Mouse (Mus musculus): ENCODE results near the gene Upf2. TPM values are rescaled to one million over a fixed set of nuclear protein-coding genes. Genes with fewer than 3 reads are reported as not detected.
A peak's percentile ranks its signal among the peaks of the same experiment; 100 is the strongest.
"Not testable (repeated sequence)": the region's sequence is repeated elsewhere in the genome, so short reads cannot be mapped to it uniquely, and the experiment has no call there.

Gene Upf2
- total RNA-seq, 2 experiments from 2014 or later, result 45.2 to 46.6 TPM

GRCm38 (mm10) chr2:6085622-6086530 is 134.6 kb downstream of the Upf2 start:
- Histone ChIP-seq H3K27ac (peak overlapping the region; percentile 40; the same call in 1 of the 2 replicates), H3K4me3 (no peak overlapping the region)
- no peak for DNase-seq (ENCODE audit: low spot score in 2 of 2)
- no peak for TF ChIP-seq CTCF (conservative IDR thresholded peaks at IDR 0.05)

- TF ChIP-seq CTCF (conservative IDR thresholded peaks at IDR 0.05), result no peak
- DNase-seq (ENCODE audit: low spot score in 2 of 2), result no peak
- Histone ChIP-seq H3K4me3 (no peak overlapping the region), H3K27ac (no peak overlapping the region)
These were observed 135.9 kb downstream of the Upf2 start for GRCm38 (mm10) chr2:6087151-6087550.

- not testable (repeated sequence) for H3K4me3 ChIP-seq; DNase-seq (ENCODE audit: low spot score in 2 of 2); H3K27ac ChIP-seq
These were observed 138.7 kb downstream of the Upf2 start for GRCm38 (mm10) chr2:6089941-6090340.

GRCm38 (mm10) chr2:6097113-6097716 is 145.9 kb downstream of the Upf2 start:
- no peak for TF ChIP-seq CTCF (conservative IDR thresholded peaks at IDR 0.05)
- H3K4me3 ChIP-seq, result no peak overlapping the region
- no peak for DNase-seq (ENCODE audit: low spot score in 2 of 2)
- no peak overlapping the region for H3K27ac ChIP-seq

- no peak for DNase-seq (ENCODE audit: low spot score in 2 of 2)
- Histone ChIP-seq H3K4me3 (no peak overlapping the region), H3K27ac (0 out of 2 replicates have a peak overlapping the region, but pooled peaks have one; percentile 1)
- no peak for TF ChIP-seq CTCF (conservative IDR thresholded peaks at IDR 0.05)
These were observed 147.7 kb downstream of the Upf2 start for GRCm38 (mm10) chr2:6098924-6099323.

- DNase-seq (ENCODE audit: low spot score in 2 of 2), result no peak
- 0 out of 2 replicates have a peak overlapping the region, but pooled peaks have one; percentile 1 for H3K27ac ChIP-seq
- H3K4me3 ChIP-seq, result no peak overlapping the region
- TF ChIP-seq CTCF (conservative IDR thresholded peaks at IDR 0.05), result no peak
These were observed 148.2 kb downstream of the Upf2 start for GRCm38 (mm10) chr2:6099443-6099842.

GRCm38 (mm10) chr2:6100027-6100749 is 148.9 kb downstream of the Upf2 start:
- Histone ChIP-seq H3K4me3 (peak overlapping the region; percentile 49), H3K27ac (no peak overlapping the region)
- DNase-seq (ENCODE audit: low spot score in 2 of 2), result no peak
- TF ChIP-seq CTCF (conservative IDR thresholded peaks at IDR 0.05), result no peak

GRCm38 (mm10) chr2:6100755-6101154 is 149.5 kb downstream of the Upf2 start:
- DNase-seq (ENCODE audit: low spot score in 2 of 2), result no peak
- Histone ChIP-seq H3K27ac (no peak overlapping the region), H3K4me3 (peak overlapping the region; percentile 49)
- no peak for TF ChIP-seq CTCF (conservative IDR thresholded peaks at IDR 0.05)

- H3K4me3 ChIP-seq, result no peak overlapping the region
- TF ChIP-seq CTCF (conservative IDR thresholded peaks at IDR 0.05), result no peak
- no peak for DNase-seq (ENCODE audit: low spot score in 2 of 2)
- H3K27ac ChIP-seq, result no peak overlapping the region
These were observed 154.2 kb downstream of the Upf2 start for GRCm38 (mm10) chr2:6105437-6105836.

Other genes starting within 250 kb of the Upf2 start
- 100 to 1,000 TPM; 159 to 180 TPM for gene Camk1d, start 237.0 kb upstream of the Upf2 start, total RNA-seq (2021)
- gene Nudt5, start 106.5 kb upstream of the Upf2 start, total RNA-seq (2021), result 10 to 100 TPM; 22.6 to 23.6 TPM
- 100 to 1,000 TPM; 135 to 157 TPM for gene Cdc123, start 106.3 kb upstream of the Upf2 start, total RNA-seq (2021)
- gene Gm13199, start 88.5 kb upstream of the Upf2 start, total RNA-seq (2021), result 1 to 10 TPM; 1.5 to 2.6 TPM
- gene Sec61a2, start 56.0 kb upstream of the Upf2 start, total RNA-seq (2021), result 10 to 100 TPM; 98.7 to 99.1 TPM
- 10 to 100 TPM in 1 of 2 experiments, 1 to 10 TPM in 1; 7.9 to 12.2 TPM for gene Dhtkd1, start 8.7 kb upstream of the Upf2 start, total RNA-seq (2021)
- gene Proser2, start 178.7 kb downstream of the Upf2 start, total RNA-seq (2021), result 1 to 10 TPM; 2.0 to 2.1 TPM